Mouse (Mus musculus): ENCODE measurements around the gene Inpp5d.

DNA sequence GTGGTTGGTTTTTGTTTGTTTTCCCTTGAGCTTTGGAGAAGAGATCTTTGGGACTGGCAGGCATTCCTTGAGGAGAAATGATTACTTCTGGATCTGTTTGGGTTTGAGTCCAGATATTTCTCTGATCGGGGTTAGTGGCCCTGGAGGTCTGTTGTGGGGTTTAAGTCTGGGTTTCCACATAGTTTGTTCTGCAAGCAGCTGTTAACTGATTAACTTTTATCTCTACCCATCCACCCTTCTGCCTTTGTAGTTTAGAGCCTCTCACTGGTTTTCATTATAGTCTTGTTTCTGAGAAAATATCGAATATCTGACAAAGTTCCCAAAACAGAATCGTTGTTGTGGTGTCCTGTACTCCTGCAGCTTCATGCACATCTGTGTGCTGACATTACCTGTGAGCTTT lies 143.7 kb downstream of the Inpp5d start:
- TF ChIP-seq CTCF (IDR thresholded peaks at IDR 0.05; ENCODE audit: borderline replicate concordance, insufficient read depth, low read length) (no peak), POLR2A (IDR thresholded peaks at IDR 0.05; ENCODE audit: low read depth, low read length) (no peak)
